Mouse (Mus musculus): ENCODE data around the gene Entpd3. TPM values are rescaled to one million over a fixed set of nuclear protein-coding genes. Genes with fewer than 3 reads are reported as not detected.

Gene Entpd3
- total RNA-seq, 2 experiments from 2014 or later, result 4.9 to 8.1 TPM

DNA sequence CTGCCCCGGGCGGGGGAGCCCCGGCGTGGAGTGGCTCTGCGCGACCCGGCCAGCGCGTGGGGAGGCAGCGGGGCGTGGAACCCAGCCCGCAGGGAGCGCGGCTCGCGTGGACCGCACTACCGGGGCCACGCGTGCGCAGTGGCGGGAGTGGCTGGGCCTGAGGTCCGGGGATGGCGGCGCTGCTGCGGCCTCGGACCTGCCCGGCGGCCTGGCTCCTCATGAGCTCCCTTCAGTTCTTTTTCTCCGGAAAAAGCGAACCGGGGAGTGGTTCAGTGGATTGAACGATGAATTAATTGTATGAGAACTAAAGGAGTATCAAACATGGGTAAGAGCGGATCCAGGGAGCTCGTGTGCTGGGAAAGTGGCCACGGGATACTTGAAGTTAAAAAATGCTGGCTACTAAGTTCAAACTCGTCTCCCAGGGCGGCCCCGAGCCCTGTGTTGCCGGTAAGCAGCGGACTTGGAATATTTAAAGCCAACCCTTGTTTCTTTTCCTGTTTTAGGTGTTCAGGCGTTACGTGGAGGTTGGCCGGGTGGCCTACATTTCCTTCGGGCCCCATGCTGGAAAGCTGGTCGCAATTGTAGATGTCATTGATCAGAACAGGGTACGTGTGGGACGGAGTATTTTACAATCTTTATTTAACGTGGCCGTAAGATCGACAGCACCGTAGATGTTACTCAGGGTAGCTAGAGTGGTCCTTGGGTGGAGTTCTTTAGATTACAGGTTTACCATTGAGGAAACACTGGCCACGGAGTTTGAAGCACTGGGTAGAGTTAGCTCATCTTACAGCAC lies 32.2 kb downstream of the Entpd3 start:
- intact Hi-C loops (cut with DNase I), result loop anchor here (1.0 to 10.0 kb wide), 3 partner anchors 69 to 437 kb away; no protein-coding TSS in a partner anchor
- TF ChIP-seq CTCF (IDR thresholded peaks at IDR 0.05), result no peak
- DNase-seq (ENCODE audit: extremely low spot score in 1 of 2, low spot score in 2 of 2), result no peak

DNA sequence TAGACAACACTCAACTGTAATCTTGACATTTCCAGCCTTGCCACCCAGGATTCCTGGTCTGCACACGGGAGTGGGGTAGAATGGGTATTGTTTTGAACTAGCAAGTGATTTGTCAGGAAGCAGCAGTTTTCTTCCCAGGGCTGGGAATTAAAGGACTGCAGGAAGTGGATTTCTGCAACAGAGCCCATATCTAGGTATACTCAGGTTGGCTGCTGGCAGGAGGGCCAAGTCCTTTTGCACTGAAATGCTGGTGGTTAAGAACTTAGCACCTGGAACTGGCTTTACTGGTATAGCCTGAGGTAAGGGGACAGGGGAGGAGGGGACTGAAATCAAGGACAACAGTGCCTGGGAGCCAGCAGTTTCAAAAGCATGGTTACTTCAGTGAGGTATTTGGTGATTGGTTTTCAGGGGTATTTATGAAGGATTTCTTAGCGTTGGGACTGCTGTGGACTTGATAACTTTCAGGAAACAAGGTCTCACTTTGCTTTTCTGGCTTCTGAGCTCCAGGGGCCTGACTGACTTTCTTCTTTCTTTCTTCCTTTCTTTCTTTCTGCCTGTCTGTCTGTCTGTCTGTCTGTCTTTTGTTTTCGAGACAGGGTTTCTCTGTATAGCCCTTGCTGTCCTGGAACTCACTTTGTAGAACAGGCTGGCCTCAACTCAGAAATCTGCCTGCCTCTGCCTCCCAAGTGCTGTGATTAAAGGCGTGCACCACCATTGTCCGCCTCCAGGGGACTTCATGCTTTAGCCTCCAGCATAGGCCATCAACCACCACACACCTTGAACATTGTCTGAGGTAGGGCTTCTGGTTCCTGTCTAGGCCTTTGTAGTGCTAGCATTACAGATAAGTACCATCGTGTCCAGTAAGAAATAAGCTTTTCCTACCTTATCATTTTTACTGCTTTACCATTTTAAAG lies 36.4 kb downstream of the Entpd3 start:
- DNase-seq (ENCODE audit: extremely low spot score in 1 of 2, low spot score in 2 of 2), result no peak
- TF ChIP-seq CTCF (IDR thresholded peaks at IDR 0.05), result peak; percentile 22
- H3K4me3 ChIP-seq, result no peak overlapping the region
- H3K27ac ChIP-seq, result no peak overlapping the region
- intact Hi-C loops (cut with DNase I), result loop anchor here (10.0 kb wide), 1 partner anchor 441 kb away; no protein-coding TSS in a partner anchor

More for the DNA sequence above, 32.2 kb downstream of the Entpd3 start:
- Histone ChIP-seq H3K4me3 (peak overlapping the region; percentile 72), H3K27ac (peak overlapping the region; percentile 90)

DNA sequence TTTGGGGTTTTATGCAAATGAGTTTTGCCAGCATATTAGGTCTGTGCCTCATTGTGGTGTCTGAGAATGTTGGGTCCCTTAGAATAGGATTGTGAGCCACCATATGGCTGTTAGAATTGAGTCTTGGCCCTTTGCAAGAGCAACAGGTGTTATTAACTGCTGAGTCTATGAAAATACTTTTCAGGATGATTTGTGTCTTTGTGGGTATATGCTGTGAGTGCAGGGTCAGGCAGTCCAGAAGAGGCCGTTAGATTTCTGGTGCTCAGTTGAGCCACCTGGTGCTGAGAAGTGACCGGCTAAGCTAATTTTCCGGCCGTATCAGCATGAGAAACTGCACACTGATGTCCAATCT lies 37.0 kb downstream of the Entpd3 start:
- intact Hi-C loops (cut with DNase I), result loop anchor here (10.0 kb wide), 1 partner anchor 442 kb away; no protein-coding TSS in a partner anchor
- no peak for TF ChIP-seq CTCF (IDR thresholded peaks at IDR 0.05)
- no peak for DNase-seq (ENCODE audit: extremely low spot score in 1 of 2, low spot score in 2 of 2)
- H3K27ac ChIP-seq, result peak overlapping the region; percentile 92; the same call in 1 of the 2 replicates
- H3K4me3 ChIP-seq, result peak overlapping the region; percentile 68

DNA sequence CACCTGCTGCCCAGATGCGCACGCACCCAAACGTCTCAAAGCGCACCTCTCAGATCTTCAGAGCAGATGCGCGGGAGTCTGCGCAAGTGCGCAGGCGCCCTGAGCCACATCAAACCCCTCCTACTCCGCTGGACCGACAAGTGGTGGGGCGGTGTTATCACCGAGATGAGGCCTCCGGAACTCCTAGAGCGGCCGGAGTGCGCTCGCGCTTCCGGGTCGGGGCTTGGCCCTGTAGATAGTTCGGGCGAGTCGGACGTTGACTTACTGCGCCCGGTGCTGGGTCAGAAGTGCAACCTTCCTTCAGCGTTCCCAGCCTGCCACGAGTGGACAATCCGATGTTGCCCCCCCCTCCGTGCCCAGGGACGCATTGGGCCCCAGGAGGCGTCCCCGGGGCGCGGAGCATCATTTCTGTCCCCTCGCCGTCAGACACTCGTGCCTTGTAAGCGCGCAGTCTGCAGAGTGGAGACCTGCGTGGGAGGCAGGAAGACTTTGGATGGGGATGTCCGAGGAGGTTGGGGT lies 37.6 kb downstream of the Entpd3 start:
- peak overlapping the region; percentile 68 for H3K4me3 ChIP-seq

DNA sequence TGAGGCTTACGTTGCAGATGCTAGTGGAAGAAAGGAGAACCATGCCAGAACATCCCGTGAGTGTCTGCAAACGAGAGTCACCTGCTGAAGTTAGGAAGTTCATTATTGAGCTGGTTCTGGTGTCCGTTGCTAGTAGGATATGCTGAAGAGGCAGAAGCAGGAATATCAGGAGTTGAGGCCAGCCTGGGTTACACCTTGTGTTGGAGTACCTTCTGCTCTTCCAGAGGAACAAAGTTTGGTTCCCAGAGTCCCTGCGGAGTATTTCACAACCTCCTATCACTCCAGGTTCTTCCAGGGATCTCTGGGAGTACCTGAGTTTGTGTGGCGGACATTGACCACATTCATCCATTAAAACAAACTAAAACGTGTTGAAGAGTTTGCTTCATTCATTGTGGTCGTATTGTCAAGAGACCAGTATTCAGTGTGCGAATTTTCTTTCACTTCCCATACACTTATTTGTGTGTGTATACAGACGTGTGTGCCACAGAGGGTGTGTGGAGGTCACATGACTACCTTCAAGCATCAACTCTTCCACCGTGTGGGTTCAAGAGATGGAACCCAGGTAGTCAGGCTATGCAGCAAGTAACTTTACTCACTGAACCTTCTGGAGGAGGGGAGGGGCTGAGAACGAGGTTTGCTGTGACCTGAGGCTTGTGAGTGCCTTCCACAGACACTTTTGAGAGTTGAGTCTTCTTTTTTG lies 38.2 kb downstream of the Entpd3 start:
- intact Hi-C loops (cut with DNase I), result loop anchor here (10.0 kb wide), 1 partner anchor 443 kb away; no protein-coding TSS in a partner anchor

More for the DNA sequence above, 37.6 kb downstream of the Entpd3 start:
- H3K27ac ChIP-seq, result peak overlapping the region; percentile 92
- intact Hi-C loops (cut with DNase I), result loop anchor here (10.0 kb wide), 1 partner anchor 442 kb away; no protein-coding TSS in a partner anchor
- TF ChIP-seq CTCF (IDR thresholded peaks at IDR 0.05), result no peak; the same call in 1 of the 2 replicates
- peak; percentile 76 to 84 for DNase-seq (ENCODE audit: extremely low spot score in 1 of 2, low spot score in 2 of 2)

DNA sequence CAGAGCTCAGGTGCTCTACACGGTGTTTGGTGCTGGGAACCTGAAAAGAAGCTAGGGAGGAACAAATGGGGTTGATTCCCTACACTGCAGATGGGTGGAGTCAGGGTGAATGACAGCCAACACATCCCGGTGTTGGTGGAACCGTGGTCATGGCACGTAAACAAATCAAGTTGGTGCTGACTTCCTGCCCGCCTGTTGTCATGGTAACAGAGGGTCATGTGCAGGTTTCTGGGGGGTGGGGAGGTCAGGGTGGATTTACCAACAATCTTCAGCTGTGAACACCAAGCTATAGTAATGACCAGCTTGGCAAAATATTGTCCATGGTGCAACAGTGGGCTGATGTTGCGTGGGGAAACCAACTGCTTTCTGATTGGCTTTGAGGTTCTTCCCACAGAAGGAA lies 39.1 kb downstream of the Entpd3 start:
- intact Hi-C loops (cut with DNase I), result loop anchor here (10.0 kb wide), 1 partner anchor 444 kb away; no protein-coding TSS in a partner anchor
- no peak for TF ChIP-seq CTCF (IDR thresholded peaks at IDR 0.05)

More for the DNA sequence above, 38.2 kb downstream of the Entpd3 start:
- Histone ChIP-seq H3K4me3 (peak overlapping the region; percentile 68), H3K27ac (peak overlapping the region; percentile 92)
- DNase-seq (ENCODE audit: extremely low spot score in 1 of 2, low spot score in 2 of 2), result no peak
- no peak for TF ChIP-seq CTCF (IDR thresholded peaks at IDR 0.05)

DNA sequence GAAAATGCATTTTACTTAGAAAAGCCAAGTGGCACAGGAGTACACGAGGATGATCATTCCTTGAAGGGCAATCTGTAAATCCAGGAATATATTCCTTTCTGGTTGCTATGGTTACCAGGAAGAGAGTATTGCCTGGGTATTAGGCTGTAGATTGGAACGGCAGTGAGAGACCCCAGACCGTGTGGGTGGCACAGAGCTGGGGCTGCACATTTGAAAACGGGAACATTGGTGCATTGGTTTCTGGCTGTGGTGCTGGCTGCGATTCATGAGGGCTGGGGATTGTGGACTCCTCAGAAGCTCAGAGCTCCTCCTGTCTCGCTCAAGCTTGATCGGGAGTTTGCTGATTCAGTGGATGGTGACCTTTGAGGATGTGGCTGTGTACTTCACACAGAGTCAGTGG lies 40.2 kb downstream of the Entpd3 start:
- no peak for DNase-seq (ENCODE audit: extremely low spot score in 1 of 2, low spot score in 2 of 2)
- H3K4me3 ChIP-seq, result no peak overlapping the region
- TF ChIP-seq CTCF (IDR thresholded peaks at IDR 0.05), result no peak
- intact Hi-C loops (cut with DNase I), result loop anchor here (5.0 to 10.0 kb wide), 2 partner anchors 445 to 662 kb away; no protein-coding TSS in a partner anchor
- no peak overlapping the region for H3K27ac ChIP-seq

More for the DNA sequence above, 39.1 kb downstream of the Entpd3 start:
- Histone ChIP-seq H3K4me3 (no peak overlapping the region), H3K27ac (no peak overlapping the region)
- no peak for DNase-seq (ENCODE audit: extremely low spot score in 1 of 2, low spot score in 2 of 2)

DNA sequence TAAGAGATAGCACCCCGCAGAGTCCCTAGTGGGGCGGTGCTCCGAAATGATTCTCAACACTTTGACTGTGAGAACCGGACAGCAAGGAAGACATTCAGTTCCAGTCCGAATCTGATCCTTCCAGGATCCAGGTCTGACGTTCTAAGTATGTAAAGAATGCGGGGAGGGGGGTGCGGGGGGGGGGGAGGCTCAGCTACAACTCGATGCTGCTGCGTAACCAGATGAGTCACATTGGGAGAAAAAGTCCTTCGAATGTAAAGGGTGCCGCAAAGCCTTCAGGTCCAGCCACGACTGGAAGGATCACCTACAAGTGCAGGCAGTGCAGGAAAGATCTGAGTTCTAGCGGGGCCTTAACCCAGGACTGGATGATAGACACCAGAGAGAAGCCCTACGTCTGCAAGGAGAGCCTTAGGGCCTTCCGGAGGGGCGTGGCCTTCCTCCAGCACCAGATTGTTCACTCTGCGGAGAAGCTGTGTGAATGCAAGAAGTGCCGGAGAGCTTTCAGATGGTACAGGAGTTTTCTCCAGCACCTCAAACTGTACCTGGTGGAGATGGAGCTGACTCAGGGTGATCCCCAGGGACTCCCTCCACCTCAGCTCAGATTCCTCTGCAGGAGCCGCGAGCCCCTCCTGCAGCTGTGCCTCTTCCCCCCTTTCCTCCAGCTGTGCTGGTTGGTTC lies 42.5 kb downstream of the Entpd3 start:
- no peak for DNase-seq (ENCODE audit: extremely low spot score in 1 of 2, low spot score in 2 of 2)
- intact Hi-C loops (cut with DNase I), result loop anchor here (5.0 kb wide), 1 partner anchor 660 kb away; no protein-coding TSS in a partner anchor
- H3K4me3 ChIP-seq, result peak overlapping the region; percentile 20

DNA sequence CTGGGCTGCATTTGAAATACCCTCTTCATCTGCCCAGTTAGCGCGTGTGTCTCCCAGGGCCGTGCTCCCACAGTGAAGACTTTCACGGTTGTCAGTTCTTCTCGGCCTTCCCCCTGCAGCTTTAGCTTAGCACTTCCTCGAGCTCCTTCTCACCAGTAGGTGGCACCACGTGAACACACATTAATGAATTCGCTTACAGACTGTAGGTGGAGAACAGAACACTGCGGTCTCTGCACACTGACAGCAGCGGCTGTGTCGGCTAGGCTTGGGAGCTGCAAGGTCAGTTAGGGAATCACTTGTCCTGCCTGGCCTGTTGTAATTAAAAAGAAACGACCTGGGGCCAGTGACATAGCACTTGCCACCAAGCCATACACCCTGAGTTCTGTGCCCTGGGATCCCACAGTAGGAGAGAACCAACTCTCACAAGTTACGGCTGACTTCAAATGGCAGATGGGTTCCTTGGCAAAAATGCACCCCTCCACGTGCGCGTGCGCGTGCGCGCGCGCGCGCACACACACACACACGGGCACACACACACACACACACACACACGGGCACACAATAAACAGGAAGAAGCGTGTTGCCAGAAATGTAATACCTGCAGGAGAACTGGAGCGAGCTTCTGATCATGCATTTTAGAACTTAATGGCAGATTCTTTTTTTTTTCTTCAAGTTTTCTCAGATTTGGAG lies 43.1 kb downstream of the Entpd3 start:
- intact Hi-C loops (cut with DNase I), result loop anchor here (5.0 kb wide), 1 partner anchor 660 kb away; no protein-coding TSS in a partner anchor
- TF ChIP-seq CTCF (IDR thresholded peaks at IDR 0.05), result peak; percentile 83
- DNase-seq (ENCODE audit: extremely low spot score in 1 of 2, low spot score in 2 of 2), result peak; percentile 82 to 85
- peak overlapping the region; percentile 20 for H3K4me3 ChIP-seq
- H3K27ac ChIP-seq, result peak overlapping the region; percentile 44; the same call in 1 of the 2 replicates

More for the DNA sequence above, 42.5 kb downstream of the Entpd3 start:
- H3K27ac ChIP-seq, result peak overlapping the region; percentile 44; the same call in 1 of the 2 replicates
- TF ChIP-seq CTCF (IDR thresholded peaks at IDR 0.05), result no peak
